Mouse (Mus musculus) kidney, adult 9 months (tissue): ENCODE measurements around the gene Bcl2.

Experiments used
- DNase-seq: peaks from one replicate; pipeline ENCODE4 v3.0.0; 2022

Gene Bcl2

GRCm38 (mm10) chr1:106712330-106712729 is 1.7 kb downstream of the Bcl2 start:
- peak; percentile 62 for DNase-seq

GRCm38 (mm10) chr1:106711356-106712125 is 2.5 kb downstream of the Bcl2 start:
- no peak for DNase-seq

- no peak for DNase-seq
These were observed 3.9 kb downstream of the Bcl2 start for GRCm38 (mm10) chr1:106710202-106710601.

DNA sequence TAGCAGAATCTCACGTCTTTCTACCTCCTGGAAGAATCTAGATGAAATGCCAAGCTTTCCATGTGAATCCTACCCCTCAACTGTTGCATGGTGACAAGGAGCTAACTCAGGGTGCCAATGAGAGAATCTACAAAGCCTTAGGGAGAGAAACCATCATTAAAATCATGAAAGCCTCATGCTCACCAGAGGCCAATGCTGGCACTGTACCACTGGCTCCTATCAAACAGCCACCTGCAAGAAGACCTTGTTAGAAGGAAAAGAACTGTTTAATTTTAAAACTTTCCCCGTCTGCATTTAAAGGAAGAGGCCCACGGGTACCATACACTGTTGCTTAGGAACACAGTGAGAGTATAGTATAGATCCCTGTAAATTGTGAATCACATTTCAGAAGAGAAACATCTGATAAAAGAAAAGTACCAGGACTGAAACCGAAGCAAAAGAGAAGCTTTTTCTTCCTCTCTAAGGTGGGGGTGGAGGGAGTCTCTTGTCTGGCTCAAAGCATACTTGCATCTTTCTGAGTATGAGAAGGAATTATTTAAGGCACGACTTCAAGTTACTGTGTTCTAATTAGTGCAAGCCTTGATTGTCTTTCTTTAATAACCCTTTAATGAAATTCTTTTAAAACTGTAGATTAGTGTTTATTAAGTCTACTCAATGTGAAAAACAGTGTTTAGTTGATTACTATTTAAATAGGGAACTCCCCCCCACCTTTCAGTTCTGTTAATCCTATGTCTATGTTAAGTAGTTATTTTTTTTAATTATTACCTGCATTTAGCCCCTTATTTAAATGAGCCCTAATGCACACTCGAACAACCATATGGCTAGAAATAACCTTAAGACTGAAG is 6.8 kb downstream of the Bcl2 start:
- no peak for DNase-seq

GRCm38 (mm10) chr1:106703183-106703582 is 10.9 kb downstream of the Bcl2 start:
- DNase-seq = no peak

DNA sequence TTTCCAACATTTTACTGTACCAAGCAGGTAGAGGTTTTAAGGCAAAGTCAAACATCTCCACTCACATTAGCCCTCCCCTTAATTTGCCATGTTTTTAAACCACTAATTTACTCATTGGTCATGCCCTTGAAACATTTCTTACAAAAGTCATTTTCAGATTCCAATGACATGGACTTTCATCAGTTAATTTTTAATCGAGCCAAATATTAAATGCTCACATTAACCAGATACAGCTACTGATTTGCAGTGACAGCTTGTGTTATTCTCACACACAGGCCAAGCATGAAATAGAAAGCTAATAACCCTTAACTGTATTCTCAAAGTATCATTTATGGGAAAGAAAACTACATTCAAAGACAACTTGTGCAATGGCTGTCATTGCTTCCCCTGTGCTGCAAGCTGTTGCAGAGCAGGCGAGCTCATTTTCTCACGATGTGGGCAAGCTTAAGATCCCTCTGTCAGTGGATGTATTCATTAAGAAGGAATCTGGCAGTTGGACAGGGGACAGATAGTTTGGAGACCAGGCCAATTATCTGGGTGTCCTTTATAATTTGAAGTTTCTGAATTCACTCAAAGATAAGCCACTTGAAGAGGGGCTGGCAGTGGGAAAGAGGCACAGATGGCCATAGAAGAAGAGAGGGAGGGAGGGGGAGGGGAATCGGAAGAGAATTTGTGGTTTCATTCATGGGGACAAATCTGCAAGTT is 11.5 kb downstream of the Bcl2 start:
- DNase-seq = peak; percentile 81

- no peak for DNase-seq
These were observed 13.5 kb downstream of the Bcl2 start for GRCm38 (mm10) chr1:106700520-106701114.

- DNase-seq = no peak
These were observed 17.6 kb downstream of the Bcl2 start for GRCm38 (mm10) chr1:106696472-106696871.

- no peak for DNase-seq
These were observed 18.4 kb downstream of the Bcl2 start for GRCm38 (mm10) chr1:106695649-106696048.

- DNase-seq = peak; percentile 69
These were observed 19.8 kb downstream of the Bcl2 start for GRCm38 (mm10) chr1:106694316-106694715.

DNA sequence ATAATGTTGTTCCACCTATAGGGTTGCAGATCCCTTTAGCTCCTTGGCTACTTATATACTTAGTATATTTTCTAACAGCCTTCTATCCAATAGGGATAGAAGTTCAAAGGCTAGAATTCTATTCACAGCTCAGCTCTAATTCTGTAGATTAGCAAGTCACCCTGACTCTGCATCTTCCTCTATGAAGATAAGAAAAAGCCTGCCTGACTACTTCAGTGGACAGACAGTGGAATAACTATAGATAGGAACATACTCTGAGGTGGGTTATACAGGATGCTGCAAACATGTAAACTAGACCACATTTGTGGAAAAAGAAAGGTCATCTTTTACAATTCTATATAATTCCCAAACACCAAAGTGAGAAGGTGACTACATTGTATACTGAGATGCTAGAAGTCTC is 21.5 kb downstream of the Bcl2 start:
- no peak for DNase-seq

GRCm38 (mm10) chr1:106690887-106691286 is 23.2 kb downstream of the Bcl2 start:
- DNase-seq = no peak

DNA sequence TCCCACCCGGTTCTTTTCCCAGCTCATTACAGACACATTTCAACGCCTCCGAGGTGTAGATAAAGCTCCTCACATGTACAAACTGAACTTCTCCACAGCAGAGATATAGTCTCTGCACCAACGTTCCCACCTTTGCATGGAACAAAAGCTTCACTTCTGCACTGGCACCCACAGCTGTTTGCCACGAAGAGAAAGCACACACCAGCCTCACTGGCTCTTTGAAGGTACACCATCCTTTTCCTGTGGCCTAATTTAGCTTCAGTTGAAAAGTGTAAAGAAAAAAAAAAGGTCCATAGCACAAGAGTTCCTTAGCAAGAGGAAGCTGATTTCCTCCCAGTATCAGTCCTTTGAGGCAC is 25.9 kb downstream of the Bcl2 start:
- no peak for DNase-seq

DNA sequence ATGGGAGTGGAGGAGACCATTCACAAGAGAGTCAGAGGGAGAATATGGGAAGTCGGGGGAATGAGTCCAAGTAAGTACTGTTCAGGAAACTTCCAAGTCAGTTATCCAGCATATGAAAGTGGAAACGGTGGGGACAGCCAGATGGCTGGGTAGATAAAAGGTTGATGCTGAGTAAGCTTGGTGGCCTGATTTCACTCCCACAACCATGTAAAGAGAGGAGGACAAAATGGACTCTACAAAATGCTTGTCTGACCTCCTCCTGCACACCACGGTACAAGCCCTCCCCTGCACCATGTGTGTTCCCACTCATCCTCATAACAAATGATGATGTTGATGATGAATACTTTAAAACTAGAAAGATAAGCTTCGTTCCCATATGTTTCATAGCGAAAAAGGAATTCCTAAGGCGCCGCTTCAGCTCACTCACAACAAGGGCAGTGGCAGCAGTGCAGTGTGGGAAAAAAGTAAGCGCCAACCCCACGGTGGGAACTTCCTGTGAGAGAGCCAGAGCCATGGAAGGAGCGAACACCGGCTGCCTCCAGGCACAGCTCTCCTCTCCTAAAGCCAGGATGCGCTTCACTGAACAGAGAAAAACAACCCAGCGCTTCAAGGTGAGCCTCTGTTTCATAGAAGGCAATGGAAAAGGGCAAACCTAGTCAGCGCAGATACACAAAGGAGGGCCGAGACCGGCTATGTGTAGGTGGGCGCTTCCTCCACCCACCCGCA is 26.5 kb downstream of the Bcl2 start:
- peak; percentile 78 for DNase-seq

DNA sequence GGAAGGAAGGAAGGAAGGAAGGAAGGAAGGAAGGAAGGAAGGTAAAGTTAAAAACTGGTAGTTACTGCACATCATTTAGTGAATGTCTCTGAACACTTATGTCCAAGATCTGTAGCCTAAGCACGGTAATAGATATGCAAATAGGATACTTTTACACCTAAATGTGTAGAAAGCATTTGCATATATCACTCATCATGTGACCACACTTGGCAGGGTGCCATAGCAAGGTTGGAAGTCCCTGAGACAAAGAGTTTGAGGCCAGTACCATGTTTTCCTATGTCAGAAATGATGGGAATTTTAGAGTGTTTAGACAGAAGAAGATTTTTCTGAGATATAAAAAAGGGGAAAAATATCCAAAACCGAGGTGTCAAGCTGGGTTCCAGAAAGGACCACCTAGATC is 28.4 kb downstream of the Bcl2 start:
- no peak for DNase-seq

DNA sequence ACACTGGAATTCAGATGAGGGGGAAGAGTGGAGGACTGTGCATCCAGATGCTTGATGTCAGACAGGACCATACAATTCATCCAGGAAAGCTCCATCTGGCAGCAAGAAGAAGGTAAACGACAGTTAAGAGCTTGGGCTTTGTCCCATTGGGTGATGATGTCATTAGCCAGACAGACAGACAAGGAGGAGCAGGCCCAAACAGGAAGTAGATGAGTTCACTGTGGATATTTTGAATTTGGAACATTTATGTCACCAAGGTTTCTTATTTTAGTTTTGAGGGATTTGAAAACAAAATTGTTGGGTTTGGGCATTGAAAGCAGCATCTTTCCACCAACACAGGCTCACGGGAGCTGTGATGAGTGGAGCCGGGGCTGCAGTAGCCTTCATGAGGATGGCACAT is 29.5 kb downstream of the Bcl2 start:
- DNase-seq = no peak

DNA sequence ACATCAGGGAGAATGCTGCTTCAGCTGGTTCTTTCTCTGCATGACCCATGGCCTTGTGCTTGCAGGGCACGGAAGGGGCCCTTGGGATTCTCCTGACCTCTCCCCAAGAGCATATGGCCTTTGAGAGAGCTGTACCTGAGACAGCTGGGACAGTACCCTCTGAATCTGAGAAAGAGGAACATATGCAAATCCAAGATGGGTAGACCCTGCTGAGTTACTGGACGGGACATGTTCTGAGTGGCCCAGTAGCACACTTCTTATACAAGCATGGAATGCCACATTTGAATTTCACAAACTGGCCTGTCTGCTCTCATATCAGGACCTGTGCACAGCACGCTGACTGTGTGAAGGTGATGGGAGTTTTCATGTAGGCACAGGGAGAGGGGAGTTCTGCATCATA is 31.2 kb downstream of the Bcl2 start:
- DNase-seq = no peak

DNA sequence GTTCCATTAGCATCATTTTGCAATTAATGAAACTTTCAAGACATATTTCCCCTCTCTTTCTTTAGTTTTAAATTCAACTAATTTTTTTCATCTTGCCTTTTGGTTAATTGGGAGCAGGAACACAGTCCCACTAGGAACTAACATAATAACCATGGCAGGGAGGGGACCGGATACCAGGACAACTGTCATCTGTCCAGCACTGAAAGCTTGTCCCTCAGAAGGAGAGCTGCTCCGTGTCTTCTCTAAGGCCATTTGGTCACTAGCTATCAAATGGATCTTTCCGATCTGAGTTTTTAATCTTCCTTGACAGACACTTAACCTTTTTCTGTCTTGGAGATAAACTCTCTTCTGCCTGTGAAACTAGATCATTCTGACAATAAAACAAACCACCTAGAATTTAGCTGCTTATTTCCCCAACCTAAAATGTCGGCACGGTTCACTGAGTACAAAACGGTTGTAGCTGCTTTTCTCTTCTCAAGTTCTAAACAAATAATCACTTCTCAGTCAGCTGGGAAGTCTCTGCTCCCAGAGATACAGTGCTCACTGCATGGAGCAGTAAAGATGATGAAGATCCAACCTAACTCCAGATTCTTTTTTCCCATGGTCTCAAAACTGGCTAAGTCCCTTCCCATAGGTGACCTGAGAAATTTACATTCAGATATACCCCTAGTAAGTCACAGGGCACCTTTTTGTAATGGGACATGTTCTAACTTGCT is 34.1 kb downstream of the Bcl2 start:
- no peak for DNase-seq

DNA sequence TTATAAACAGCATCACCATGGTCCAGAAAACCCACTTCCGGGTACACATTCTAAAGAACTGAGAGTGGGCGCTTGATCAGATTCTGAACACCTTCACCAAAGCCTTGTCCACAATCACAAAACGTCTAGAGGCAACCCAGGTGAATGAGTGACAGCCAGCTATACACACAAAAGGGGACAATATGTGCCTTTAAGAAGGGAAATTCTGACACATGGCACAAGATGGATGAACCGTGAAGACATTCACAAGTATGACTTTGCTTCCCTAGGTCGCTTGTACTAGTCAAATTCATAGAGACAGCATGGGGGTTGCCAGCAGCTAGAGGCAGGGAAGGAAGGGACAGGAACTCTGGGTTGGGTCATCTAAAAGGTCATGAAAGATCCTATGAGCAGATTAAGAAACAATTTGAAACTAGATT is 36.0 kb downstream of the Bcl2 start:
- DNase-seq = no peak

- no peak for DNase-seq
These were observed 47.7 kb downstream of the Bcl2 start for GRCm38 (mm10) chr1:106666140-106667088.

DNA sequence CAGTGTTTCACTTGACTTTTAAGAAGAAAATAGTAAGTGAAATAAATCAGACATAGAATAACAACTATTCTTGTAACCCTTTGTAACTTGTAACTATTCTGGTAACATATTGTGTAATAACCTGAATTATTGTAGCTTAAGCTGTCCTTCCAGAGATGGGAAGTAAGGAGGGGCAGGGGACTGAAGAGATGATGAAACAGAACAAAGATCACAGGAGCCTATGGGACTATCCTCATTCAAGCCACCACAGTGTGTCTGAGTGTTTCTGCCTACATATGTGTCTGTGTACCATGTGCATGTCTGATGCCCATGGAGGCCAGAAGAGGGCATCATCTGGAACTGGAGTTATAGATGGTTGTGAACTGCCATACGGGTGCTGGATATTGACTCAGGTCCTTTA is 49.1 kb downstream of the Bcl2 start:
- DNase-seq = no peak
